Mouse (Mus musculus) central nervous system, embryonic 14 days (tissue): Measurements from ENCODE around the gene Nutm2. TPM values are rescaled to one million over a fixed set of nuclear protein-coding genes. Genes with fewer than 3 reads are reported as not detected.

Source experiments
- polyA plus RNA-seq: library from polyadenylated mRNA; depleted of rRNA; stranded (reverse); fragments of >200 nt; gene quantifications from 2 replicates; pipeline ENCODE4 v1.2.3, GENCODE M21; 2012; rRNA removed

Nutm2 gene
- polyA plus RNA-seq = not detected in 2 replicates

DNA sequence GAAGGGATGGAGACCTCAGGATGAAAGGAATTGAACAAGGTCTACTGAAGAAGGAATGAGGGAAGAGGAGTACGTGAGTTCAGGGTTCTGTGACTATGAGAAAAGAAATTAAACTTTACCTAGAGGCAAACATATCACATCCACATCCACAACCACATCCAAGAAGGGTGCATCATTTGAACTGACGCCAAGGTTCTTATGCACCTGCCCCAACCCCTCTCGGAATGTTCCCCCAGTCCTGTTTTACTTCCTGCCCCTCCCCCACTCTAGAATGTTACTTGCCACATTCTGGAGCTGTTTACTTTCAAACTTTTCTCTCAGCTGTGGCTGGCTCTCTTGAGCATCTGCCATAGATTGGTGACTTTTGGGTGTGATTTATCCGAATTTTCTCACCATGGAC lies at the start of gene Nutm2:
TSS of gene Nutm2 (plus strand) at position 301 of the 400 bp plus-strand sequence.

DNA sequence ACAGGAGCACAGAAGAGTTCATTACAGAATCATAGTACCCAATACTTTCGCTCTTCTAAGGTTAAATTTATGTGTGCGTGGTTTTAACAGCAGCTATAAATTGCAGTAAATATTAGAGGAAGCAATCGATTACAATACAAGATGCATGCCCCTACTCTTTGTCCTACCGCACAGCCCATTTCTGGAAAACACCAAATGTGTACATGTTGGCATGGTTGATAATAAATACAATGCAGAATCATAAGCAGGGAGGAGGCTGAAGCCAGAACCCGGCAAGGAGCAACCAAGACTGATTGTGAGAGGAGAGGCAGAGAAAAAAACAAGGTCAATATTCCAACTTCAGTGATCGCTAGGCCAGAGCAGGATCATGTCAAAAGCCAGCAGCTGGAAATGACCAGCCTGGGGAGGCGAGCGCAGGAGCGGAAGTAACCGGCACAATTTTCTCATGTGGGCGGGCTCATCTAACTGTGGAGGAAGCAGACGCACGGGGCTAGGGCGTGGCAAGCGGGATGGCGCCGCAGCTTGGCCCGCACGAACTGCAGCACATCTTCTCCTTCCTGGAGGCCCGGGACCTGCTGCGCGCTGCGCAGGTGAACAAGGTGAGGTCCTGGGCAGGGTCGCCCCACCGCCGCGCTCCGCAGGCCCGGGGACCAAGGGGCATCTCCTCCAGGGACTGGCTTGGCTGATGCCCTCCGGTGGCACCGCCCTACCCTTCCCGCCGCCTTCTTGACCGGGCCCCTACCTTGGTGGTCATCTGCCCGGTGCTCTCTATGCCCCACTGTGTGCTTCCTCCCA lies 49.5 kb upstream of the Nutm2 start, which contains the start of gene Fbxw17:
TSS of gene Fbxw17 (plus strand) at position 476 of the 795 bp plus-strand sequence.

DNA sequence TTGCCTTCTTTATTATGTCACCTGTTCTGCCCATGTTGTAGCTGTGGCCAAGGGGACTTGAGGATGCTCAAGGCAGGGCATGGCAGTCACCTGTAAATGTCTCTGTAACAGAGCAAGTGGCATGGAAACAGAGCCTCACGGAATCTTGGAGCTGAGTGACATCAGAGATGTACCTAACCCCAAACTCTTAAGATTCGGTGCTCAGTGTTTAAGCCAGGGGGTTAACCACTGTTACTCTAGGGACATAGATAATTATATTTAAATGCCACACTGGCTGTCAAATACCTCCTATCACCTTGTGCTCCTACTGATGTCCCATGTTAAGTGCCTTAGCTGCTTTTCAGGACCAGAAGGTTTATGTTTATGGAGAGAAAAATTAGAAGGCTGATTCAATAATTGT lies 23.3 kb upstream of the Nutm2 start, which contains the start of gene Gm47429:
TSS of gene Gm47429 (minus strand) at position 101 of the 400 bp plus-strand sequence.

Other genes with a start within 250 kb of the Nutm2 start
- gene Gm906, start 217.0 kb upstream of the Nutm2 start, polyA plus RNA-seq = not detected in 2 replicates
- 34.3 and 42.7 TPM in 2 replicates for gene Fbxw17, start 49.4 kb upstream of the Nutm2 start, polyA plus RNA-seq
- not detected in 2 replicates for gene Gm47429, start 23.4 kb upstream of the Nutm2 start, polyA plus RNA-seq
- gene Gm904, start 175.9 kb downstream of the Nutm2 start, polyA plus RNA-seq = not detected in 2 replicates
- gene Gm8765, start 231.0 kb downstream of the Nutm2 start, polyA plus RNA-seq = not detected in 2 replicates